Mouse (Mus musculus): ENCODE data around the gene Park7.

Gene Park7

GRCm38 (mm10) chr4:150914290-150914733 is at the start of gene Park7, which contains the start of gene Tnfrsf9:
Park7 (minus strand) TSS chr4:150914437.
Tnfrsf9 (plus strand) TSS chr4:150914562.
- peak; percentile 97 for DNase-seq (ENCODE audit: low spot score)

- no peak for DNase-seq (ENCODE audit: low spot score)
These were observed 49.5 kb upstream of the Park7 start for GRCm38 (mm10) chr4:150963711-150964110.

GRCm38 (mm10) chr4:150962231-150962630 is 48.0 kb upstream of the Park7 start:
- peak; percentile 41 for DNase-seq (ENCODE audit: low spot score)

GRCm38 (mm10) chr4:150958536-150958935 is 44.3 kb upstream of the Park7 start:
- no peak for DNase-seq (ENCODE audit: low spot score)

GRCm38 (mm10) chr4:150957106-150957458 is 42.8 kb upstream of the Park7 start:
- no peak for DNase-seq (ENCODE audit: low spot score)

GRCm38 (mm10) chr4:150956369-150957105 is 42.3 kb upstream of the Park7 start:
- DNase-seq (ENCODE audit: low spot score) = no peak

- no peak for DNase-seq (ENCODE audit: low spot score)
These were observed 36.7 kb upstream of the Park7 start for GRCm38 (mm10) chr4:150950972-150951371.

- no peak for DNase-seq (ENCODE audit: low spot score)
These were observed 30.5 kb upstream of the Park7 start for GRCm38 (mm10) chr4:150944707-150945106.

- no peak for DNase-seq (ENCODE audit: low spot score)
These were observed 25.9 kb upstream of the Park7 start for GRCm38 (mm10) chr4:150939991-150940651.

GRCm38 (mm10) chr4:150938063-150938452 is 23.8 kb upstream of the Park7 start:
- DNase-seq (ENCODE audit: low spot score) = no peak

GRCm38 (mm10) chr4:150937293-150938062 is 23.2 kb upstream of the Park7 start:
- DNase-seq (ENCODE audit: low spot score) = no peak

GRCm38 (mm10) chr4:150933503-150933902 is 19.3 kb upstream of the Park7 start:
- no peak for DNase-seq (ENCODE audit: low spot score)

- no peak for DNase-seq (ENCODE audit: low spot score)
These were observed 13.6 kb upstream of the Park7 start for GRCm38 (mm10) chr4:150927789-150928188.

GRCm38 (mm10) chr4:150926924-150927705 is 12.9 kb upstream of the Park7 start:
- DNase-seq (ENCODE audit: low spot score) = no peak

GRCm38 (mm10) chr4:150925923-150926322 is 11.7 kb upstream of the Park7 start:
- DNase-seq (ENCODE audit: low spot score) = no peak

- DNase-seq (ENCODE audit: low spot score) = no peak
These were observed 10.7 kb upstream of the Park7 start for GRCm38 (mm10) chr4:150924936-150925335.

- DNase-seq (ENCODE audit: low spot score) = no peak
These were observed 10.1 kb upstream of the Park7 start for GRCm38 (mm10) chr4:150924308-150924707.

- no peak for DNase-seq (ENCODE audit: low spot score)
These were observed 7.0 kb upstream of the Park7 start for GRCm38 (mm10) chr4:150921206-150921605.

- DNase-seq (ENCODE audit: low spot score) = no peak
These were observed 3.2 kb upstream of the Park7 start for GRCm38 (mm10) chr4:150917336-150918027.

GRCm38 (mm10) chr4:150915181-150915906 is 1.1 kb upstream of the Park7 start:
- DNase-seq (ENCODE audit: low spot score) = no peak

- DNase-seq (ENCODE audit: low spot score) = no peak
These were observed 494 bp downstream of the Park7 start for GRCm38 (mm10) chr4:150913743-150914142.

Data from lung, postnatal 25 days (tissue).